In the genomic region with DNA sequence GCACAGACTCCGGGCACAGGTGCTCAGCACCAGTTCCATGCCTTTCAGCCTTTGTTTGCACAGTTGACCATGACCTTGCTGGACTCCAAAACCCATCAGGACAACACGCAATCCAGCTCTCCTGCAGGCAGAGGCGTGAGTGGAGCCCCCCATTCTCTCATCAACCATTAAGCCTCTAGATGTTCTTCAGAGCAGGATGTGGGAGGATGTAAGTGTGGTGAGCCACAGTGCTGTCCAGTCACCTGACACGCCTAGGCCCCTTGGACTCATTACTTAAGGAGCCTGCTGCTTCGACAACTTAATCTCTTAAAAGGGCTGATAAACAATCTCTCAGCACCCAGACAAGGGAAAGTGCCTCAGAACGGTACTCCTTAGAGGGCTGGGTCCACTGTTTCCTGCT, we compare ENCODE assay signal across 23 mouse cellular contexts.
"Had no signal": no experiment of that assay in that cellular context is flagged by ENCODE, and none has a peak within 500 bp of the region (broad histone marks: within the 10 kb centered on the region; RNA-seq: fewer than 3 reads in every experiment).

No protein-coding gene starts in this region.

- H3K9me3 ChIP-seq: liver, embryonic 15.5 days; lung, embryonic 15.5 days; megakaryocyte, embryonic 14.5 days; midbrain, embryonic 13.5 days; midbrain, embryonic 15.5 days; neural tube, embryonic 13.5 days; neural tube, embryonic 15.5 days had no signal

- DNase-seq: liver, postnatal 0 days; lung, adult 2 months; lung, postnatal 14 days; lung, postnatal 36 days; retina, postnatal 1 day; right cerebral cortex, adult 18-20 months; right cerebral cortex, postnatal 25 days; right cerebral cortex, postnatal 4 days; spleen, adult 18-20 months; thymus, adult 18-20 months; thymus, postnatal 14 days; thymus, postnatal 36 days had no signal

- H3K9ac ChIP-seq: liver, embryonic 15.5 days; liver, postnatal 0 days; lung, embryonic 15.5 days; midbrain, embryonic 13.5 days; midbrain, embryonic 15.5 days; neural tube, embryonic 13.5 days; neural tube, embryonic 15.5 days had no signal

- H3K4me2 ChIP-seq: liver, embryonic 15.5 days; lung, embryonic 15.5 days; midbrain, embryonic 11.5 days; midbrain, embryonic 13.5 days; midbrain, embryonic 15.5 days; neural tube, embryonic 13.5 days; neural tube, embryonic 15.5 days had no signal

- H3K27me3 ChIP-seq: lung, embryonic 15.5 days had no signal

- H3K27ac ChIP-seq: liver, embryonic 15.5 days; lung, embryonic 15.5 days; macrophage; midbrain, embryonic 13.5 days; midbrain, embryonic 15.5 days; neural tube, embryonic 13.5 days; neural tube, embryonic 15.5 days had no signal

- H3K4me3 ChIP-seq: liver, embryonic 15.5 days; lung, embryonic 15.5 days; megakaryocyte, embryonic 14.5 days; midbrain, embryonic 13.5 days; midbrain, embryonic 15.5 days; myocyte; neural tube, embryonic 13.5 days; neural tube, embryonic 15.5 days had no signal

- ATAC-seq: liver, postnatal 0 days; lung, postnatal 0 days; midbrain, embryonic 13.5 days; midbrain, embryonic 15.5 days had no signal

- H3K36me3 ChIP-seq: liver, embryonic 15.5 days; lung, embryonic 15.5 days; midbrain, embryonic 13.5 days; midbrain, embryonic 15.5 days; neural tube, embryonic 13.5 days; neural tube, embryonic 15.5 days had no signal
